Mouse (Mus musculus) T-helper 1 cell (primary cell): ENCODE measurements around the gene Vmn1r210.
"Not testable (repeated sequence)": the region's sequence is repeated elsewhere in the genome, so short reads cannot be mapped to it uniquely, and the experiment has no call there.

ENCODE experiments used
- in situ Hi-C: fragments of 300-600 bp; cut with MboI, MseI; formaldehyde crosslinking; loops from one replicate; pipeline ENCODE4 v1.15.1; 2025; ENCODE audit warnings: high pct_unique_total_duplicates

Gene Vmn1r210

GRCm38 (mm10) chr13:22831248-22831647, at the start of gene Vmn1r210:
Gene Vmn1r210, minus strand, starts transcription at chr13:22831348.
- in situ Hi-C loops: no loop called here

GRCm38 (mm10) chr13:22879257-22879656, 48.1 kb upstream of the Vmn1r210 start:
- in situ Hi-C loops: no loop called here

- in situ Hi-C loops: loop anchor here (10.0 kb wide), 1 partner anchor 747 kb away; no protein-coding TSS in a partner anchor
Measured at GRCm38 (mm10) chr13:22857461-22857860, 26.3 kb upstream of the Vmn1r210 start, which contains the start of gene Vmn1r211. Gene Vmn1r211, minus strand, starts transcription at chr13:22857561.

- in situ Hi-C loops: loop anchor here (10.0 kb wide), 1 partner anchor 750 kb away; no protein-coding TSS in a partner anchor
Measured at GRCm38 (mm10) chr13:22854760-22855159, 23.6 kb upstream of the Vmn1r210 start.

- in situ Hi-C loops: no loop called here
Measured at GRCm38 (mm10) chr13:22846798-22847197, 15.7 kb upstream of the Vmn1r210 start.

DNA sequence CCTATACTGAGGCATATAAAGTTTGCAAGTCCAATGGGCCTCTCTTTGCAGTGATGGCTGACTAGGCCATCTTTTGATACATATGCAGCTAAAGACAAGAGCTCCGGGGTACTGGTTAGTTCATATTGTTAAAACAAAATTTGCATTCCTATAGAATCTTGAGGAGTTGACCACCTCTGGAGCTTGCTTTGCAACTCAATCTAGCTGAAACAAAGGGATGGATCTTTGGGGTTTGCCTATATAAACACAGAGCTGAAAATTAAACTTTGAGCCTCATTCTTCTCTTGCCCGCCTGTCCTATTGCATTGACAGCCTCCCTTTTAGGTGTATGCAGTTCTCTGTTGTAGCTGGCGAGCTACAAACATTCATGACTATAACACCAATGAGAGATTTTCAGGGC, 13.2 kb upstream of the Vmn1r210 start:
- in situ Hi-C loops: not testable (repeated sequence)

GRCm38 (mm10) chr13:22829395-22829794, 1.8 kb downstream of the Vmn1r210 start:
- in situ Hi-C loops: not testable (repeated sequence)

DNA sequence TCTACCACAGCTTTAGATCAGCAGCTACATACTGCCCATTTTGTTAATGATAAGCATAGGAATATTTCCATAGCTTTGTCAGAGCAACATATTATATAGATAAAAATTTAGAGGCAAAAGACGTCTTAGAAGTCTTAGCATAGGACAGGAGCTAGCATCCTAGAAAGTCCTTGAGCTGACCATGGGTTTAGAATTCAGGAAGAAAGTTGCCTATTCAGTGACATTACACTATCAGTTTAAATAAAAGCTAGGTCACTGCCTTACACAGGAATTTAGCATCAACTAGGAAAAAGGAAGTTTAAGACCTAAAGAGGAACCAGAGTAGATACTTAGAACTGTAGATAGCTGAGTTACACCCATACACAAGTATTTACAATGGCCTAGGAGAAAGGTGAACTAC, 9.5 kb downstream of the Vmn1r210 start:
- in situ Hi-C loops: not testable (repeated sequence)

GRCm38 (mm10) chr13:22809582-22809981, 21.6 kb downstream of the Vmn1r210 start, which contains the start of gene Vmn1r209:
Gene Vmn1r209, minus strand, starts transcription at chr13:22809682.
- in situ Hi-C loops: not testable (repeated sequence)

DNA sequence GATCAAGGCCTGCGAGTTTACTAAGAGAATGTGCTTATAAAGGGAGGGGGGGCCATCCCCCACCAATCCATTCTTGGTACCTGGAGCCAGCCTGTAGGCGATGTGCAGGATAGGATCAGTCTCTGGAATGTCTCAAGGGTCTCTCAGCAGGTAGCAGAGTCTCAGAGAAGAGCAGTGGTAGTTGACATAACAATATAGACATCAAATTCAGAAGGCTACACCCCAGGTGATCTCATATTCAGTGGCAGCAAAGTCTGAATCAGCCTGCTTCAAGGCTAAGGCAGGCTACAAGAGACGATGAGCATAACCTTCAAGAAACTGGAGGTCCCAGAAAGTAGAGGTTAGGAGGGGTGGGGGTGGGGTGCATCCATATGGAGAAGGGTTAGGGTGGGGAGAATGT, 43.1 kb downstream of the Vmn1r210 start:
- in situ Hi-C loops: not testable (repeated sequence)

GRCm38 (mm10) chr13:22784159-22784558, 47.0 kb downstream of the Vmn1r210 start:
- in situ Hi-C loops: not testable (repeated sequence)

GRCm38 (mm10) chr13:22777300-22777699, 53.8 kb downstream of the Vmn1r210 start, which contains the start of gene Vmn1r208:
Gene Vmn1r208, minus strand, starts transcription at chr13:22777400.
- in situ Hi-C loops: loop anchor here (5.0 kb wide), 1 partner anchor 80 kb away; no protein-coding TSS in a partner anchor
